Mouse (Mus musculus): ENCODE results near the gene Ikzf2.

The Ikzf2 gene

GRCm38 (mm10) chr1:69604213-69604612 lies 82.8 kb downstream of the Ikzf2 start:
- in situ Hi-C loops (cut with MboI; ENCODE audit: unreplicated experiment in 2 of 2) = no loop called here

DNA sequence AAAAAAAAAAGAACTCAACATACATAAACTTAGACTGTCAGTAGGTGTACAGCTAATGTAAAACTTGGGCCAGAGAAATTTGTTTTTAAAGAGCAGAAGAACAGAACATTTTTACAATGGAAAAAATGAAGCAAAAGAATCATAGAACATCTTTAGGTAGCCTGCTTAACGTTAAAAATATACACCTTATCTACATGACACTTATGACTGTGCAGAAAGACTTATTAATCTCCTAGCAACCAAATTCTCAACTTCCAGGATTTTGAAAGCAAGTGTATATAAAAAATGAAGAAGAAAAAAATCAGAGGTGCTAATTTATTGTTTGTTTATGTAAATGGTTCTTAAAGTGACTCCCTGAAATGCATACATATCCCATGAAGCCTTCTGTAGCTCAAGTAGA lies 86.1 kb downstream of the Ikzf2 start:
- in situ Hi-C loops (cut with MboI; ENCODE audit: unreplicated experiment in 2 of 2) = no loop called here

DNA sequence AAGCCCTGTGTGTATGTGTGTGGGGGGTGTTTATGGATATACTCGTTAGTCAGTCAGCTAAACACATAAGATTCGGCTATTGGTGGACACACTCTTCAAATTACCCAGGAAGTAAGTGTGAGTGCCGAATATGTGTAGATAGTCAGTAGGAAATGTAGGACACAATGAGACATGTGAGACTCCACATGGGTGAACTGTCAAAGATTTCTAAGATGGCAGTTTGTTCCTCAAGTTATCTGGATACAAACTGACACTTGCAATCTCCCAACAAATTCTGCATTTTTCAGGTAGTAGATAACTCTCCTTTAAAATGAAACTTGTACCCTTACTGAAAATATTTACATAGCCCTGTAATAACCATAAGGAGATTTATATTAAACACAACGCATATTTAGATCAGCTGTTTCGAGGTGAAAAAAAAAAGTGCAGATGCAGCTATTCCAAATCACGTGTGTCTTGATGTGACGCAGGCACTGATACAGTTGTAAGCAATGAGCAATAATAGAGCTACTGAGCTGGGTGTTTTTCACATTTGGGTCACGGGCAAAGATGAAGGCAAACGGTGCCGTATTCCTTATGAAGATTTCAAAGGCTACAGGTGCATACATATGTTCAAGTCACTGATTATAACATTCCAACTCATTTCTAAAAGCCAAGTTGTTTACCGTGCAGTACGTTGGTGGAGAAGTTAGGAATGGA lies 87.8 kb downstream of the Ikzf2 start:
- in situ Hi-C loops (cut with MboI; ENCODE audit: unreplicated experiment in 2 of 2) = no loop called here

GRCm38 (mm10) chr1:69591889-69592288 lies 95.2 kb downstream of the Ikzf2 start:
- in situ Hi-C loops (cut with MboI; ENCODE audit: unreplicated experiment in 2 of 2) = no loop called here

DNA sequence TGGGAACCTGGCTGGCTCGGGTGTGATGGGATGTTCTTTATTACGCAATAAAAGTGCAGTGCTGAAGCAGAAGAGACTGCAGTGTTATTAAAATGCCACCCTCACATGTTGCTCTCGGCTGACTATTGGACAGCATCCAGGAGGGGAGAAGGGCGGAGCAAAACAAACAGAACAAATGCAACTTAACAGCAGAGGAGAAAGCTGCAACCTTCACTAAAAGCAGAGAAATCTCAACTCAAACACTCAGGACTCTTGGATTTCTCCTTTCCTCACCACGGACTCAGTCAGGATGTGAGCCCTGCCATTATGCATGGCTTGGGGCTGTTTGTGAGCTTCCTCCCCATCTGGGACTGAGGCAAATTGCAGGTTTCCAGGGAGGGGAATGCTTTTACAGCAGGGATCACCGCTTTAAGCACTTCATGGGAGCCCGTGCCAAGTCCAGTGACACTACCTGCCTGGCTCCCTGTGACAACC lies 95.7 kb downstream of the Ikzf2 start:
- in situ Hi-C loops (cut with MboI; ENCODE audit: unreplicated experiment in 2 of 2) = no loop called here

DNA sequence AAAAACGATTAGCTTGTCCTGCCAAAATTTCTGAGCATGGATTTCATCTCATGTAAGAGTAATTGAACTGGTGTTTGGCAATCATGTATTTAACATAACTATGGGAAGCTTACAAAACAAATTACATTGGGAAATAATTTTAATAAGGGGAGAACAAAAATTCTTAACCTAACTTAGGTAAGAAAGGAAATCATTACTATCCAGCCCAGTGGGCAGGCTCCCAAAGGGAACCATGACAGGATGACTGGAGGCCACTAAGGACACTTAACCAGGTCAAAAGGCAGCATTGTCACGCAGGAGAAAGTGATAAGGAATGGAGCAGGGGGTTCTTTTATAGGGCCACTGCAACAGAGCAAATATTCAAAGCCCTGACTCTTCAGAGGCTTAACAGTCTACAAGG lies 101.5 kb downstream of the Ikzf2 start:
- in situ Hi-C loops (cut with MboI; ENCODE audit: unreplicated experiment in 2 of 2) = no loop called here

GRCm38 (mm10) chr1:69583932-69584659 lies 102.9 kb downstream of the Ikzf2 start:
- in situ Hi-C loops (cut with MboI; ENCODE audit: unreplicated experiment in 2 of 2) = no loop called here

DNA sequence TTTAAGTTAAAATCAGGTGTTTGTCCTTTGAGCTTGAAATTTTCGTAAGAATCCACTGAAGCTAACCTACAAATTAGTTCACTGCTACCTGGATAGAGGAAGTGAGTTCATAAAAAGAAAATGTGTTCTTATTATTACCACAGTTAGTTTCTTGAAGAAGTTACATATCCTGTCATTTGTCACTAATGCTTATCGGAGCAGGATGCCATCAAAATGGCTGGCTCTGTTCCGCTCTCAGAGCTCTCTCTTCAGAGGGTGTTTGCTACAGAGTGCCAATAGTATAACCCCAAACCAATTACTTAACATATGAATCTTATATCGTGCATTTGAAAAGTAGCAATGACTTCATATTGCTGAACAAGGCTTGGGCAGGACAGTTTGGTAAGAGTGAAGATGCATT lies 108.1 kb downstream of the Ikzf2 start:
- in situ Hi-C loops (cut with MboI; ENCODE audit: unreplicated experiment in 2 of 2) = no loop called here

- in situ Hi-C loops (cut with MboI; ENCODE audit: unreplicated experiment in 2 of 2) = no loop called here
These were observed 127.5 kb downstream of the Ikzf2 start for GRCm38 (mm10) chr1:69559443-69560090.

GRCm38 (mm10) chr1:69555636-69556151 lies 131.4 kb downstream of the Ikzf2 start:
- in situ Hi-C loops (cut with MboI; ENCODE audit: unreplicated experiment in 2 of 2) = no loop called here

DNA sequence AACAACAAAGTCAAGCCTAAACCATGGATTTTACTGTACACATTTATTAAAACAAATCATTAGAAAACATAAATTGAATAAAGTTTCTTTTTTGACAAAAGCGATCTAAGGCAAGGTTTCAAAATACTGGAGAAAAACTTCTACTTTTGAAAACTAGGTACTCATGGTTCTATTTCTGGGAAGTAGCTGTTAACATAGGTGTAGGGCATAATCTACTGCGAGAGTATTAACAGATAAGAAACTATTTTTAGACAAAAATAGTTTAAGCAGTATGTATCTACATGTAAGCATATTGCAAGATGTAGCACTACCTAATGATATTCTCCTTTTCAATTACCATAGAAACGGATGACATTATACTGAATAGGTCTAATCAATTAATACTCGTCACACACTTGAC lies 137.1 kb downstream of the Ikzf2 start:
- in situ Hi-C loops (cut with MboI; ENCODE audit: unreplicated experiment in 2 of 2) = no loop called here

DNA sequence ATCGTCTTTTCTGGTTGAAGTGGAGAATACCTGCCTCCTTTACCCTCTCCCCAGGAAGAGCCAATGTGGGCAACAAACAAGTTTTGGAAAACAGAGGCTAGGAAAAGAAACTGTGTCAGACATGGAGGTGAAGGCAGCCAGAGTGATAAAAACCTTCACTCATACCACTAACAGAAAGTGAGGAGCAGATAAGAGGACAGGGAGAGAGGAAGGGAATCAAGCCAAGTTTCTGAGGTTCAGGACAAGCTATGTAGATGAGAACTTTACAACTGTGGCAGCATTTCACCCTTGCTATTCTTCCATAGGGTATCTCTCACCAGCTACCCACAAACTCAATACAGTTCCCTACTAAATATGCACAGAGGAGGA lies 141.2 kb downstream of the Ikzf2 start:
- in situ Hi-C loops (cut with MboI; ENCODE audit: unreplicated experiment in 2 of 2) = no loop called here

- in situ Hi-C loops (cut with MboI; ENCODE audit: unreplicated experiment in 2 of 2) = no loop called here
These were observed 141.7 kb downstream of the Ikzf2 start for GRCm38 (mm10) chr1:69545217-69545884.

- in situ Hi-C loops (cut with MboI; ENCODE audit: unreplicated experiment in 2 of 2) = no loop called here
These were observed 143.1 kb downstream of the Ikzf2 start for GRCm38 (mm10) chr1:69543774-69544597.

GRCm38 (mm10) chr1:69542546-69542945 lies 144.5 kb downstream of the Ikzf2 start:
- in situ Hi-C loops (cut with MboI; ENCODE audit: unreplicated experiment in 2 of 2) = no loop called here

DNA sequence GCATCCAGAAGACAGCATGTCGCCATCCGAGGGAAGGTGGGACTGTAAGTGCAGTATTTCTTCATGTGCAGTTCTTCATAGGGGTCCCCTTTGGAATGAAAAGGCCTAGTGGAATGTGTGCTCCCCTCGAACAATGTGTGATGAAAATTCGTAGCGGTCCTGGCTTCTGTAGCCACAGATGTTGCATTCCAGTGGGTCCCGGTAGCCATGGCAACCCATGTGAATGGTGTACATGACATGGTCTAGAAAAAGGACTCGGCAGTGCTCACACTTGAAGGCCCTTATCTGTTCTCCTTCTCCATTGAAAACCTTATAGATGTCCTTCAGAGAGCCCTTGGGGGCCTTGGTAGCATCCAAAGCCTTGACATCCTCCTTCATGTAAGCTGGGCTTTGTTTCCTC lies 148.4 kb downstream of the Ikzf2 start:
- in situ Hi-C loops (cut with MboI; ENCODE audit: unreplicated experiment in 2 of 2) = no loop called here

- in situ Hi-C loops (cut with MboI; ENCODE audit: unreplicated experiment in 2 of 2) = no loop called here
These were observed 149.4 kb downstream of the Ikzf2 start for GRCm38 (mm10) chr1:69537619-69538018.

GRCm38 (mm10) chr1:69535507-69535906 lies 151.5 kb downstream of the Ikzf2 start:
- in situ Hi-C loops (cut with MboI; ENCODE audit: unreplicated experiment in 2 of 2) = no loop called here

GRCm38 (mm10) chr1:69533048-69533447 lies 154.0 kb downstream of the Ikzf2 start:
- in situ Hi-C loops (cut with MboI; ENCODE audit: unreplicated experiment in 2 of 2) = no loop called here

DNA sequence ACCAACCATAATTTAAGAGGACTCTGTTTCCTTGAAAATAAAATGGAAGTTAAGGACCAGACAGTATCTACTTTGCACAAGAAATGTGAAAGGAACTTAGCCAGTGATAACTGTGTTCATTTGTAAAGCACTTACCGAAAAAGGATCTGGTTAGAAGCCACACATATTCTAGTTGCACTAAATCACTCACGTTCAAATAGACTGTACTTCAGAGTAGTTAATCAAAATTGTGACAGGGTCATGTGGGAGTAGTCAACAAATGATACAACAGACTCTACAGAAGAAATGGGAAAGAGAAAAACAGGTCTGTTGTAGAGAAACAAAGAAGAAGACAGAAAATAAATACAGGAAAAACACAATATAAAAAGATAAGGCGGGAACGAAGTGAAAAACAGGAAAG lies 158.3 kb downstream of the Ikzf2 start:
- in situ Hi-C loops (cut with MboI; ENCODE audit: unreplicated experiment in 2 of 2) = no loop called here

Data from v-Abl transformed pro-B cells (cell line).